Mouse (Mus musculus) olfactory bulb, adult 2 months (tissue): ENCODE data around the gene Spty2d1.

Experiments used
- CTCF ChIP-seq: fragments of 200-500 bp; IDR thresholded peaks from 2 replicates; pipeline ENCODE4 v1.5.1; 2012; ENCODE audit warnings: low read depth, mild to moderate bottlenecking, low read length, moderate library complexity; ENCODE audit not compliant: insufficient read depth
- POLR2A ChIP-seq: fragments of 200-500 bp; IDR thresholded peaks from 2 replicates; pipeline ENCODE4 v1.6.1; 2012; ENCODE audit warnings: mild to moderate bottlenecking, low read depth, low read length, moderate library complexity; ENCODE audit not compliant: insufficient read depth

- TF ChIP-seq CTCF (no peak), POLR2A (no peak)
These were observed 966 bp downstream of the Spty2d1 start for GRCm38 (mm10) chr7:47007109-47007780.
